Mouse (Mus musculus) midbrain, embryonic 12.5 days (tissue): ENCODE data around the gene Faim. TPM values are rescaled to one million over a fixed set of nuclear protein-coding genes. Genes with fewer than 3 reads are reported as not detected.

Experiments
- ATAC-seq: fragments of 200-750 bp; cut with Nextera tagmentation; 2 replicates; pipeline ENCODE4 v1.8.0; 2017; ENCODE audit warnings: low read depth, moderate TSS enrichment, moderate library complexity; ENCODE audit not compliant: low FRiP score
- H3K27ac ChIP-seq: fragments of 300-500 bp; sonication (generic); replicated peaks from 2 replicates; pipeline ENCODE4 v1.5.1; 2016; ENCODE audit warnings: mild to moderate bottlenecking
- H3K27me3 ChIP-seq: fragments of 300-500 bp; sonication (generic); 2 replicates; pipeline ENCODE4 v1.6.1; 2016; ENCODE audit warnings: mild to moderate bottlenecking
- H3K36me3 ChIP-seq: fragments of 300-500 bp; sonication (generic); 2 replicates; pipeline ENCODE4 v1.6.1; 2016
- H3K4me1 ChIP-seq: fragments of 300-500 bp; sonication (generic); 2 replicates; pipeline ENCODE4 v1.6.1; 2016
- H3K4me2 ChIP-seq: fragments of 300-500 bp; sonication (generic); replicated peaks from 2 replicates; pipeline ENCODE4 v1.6.1; 2016; ENCODE audit warnings: mild to moderate bottlenecking, moderate library complexity
- H3K4me3 ChIP-seq: fragments of 300-500 bp; sonication (generic); 2 replicates; pipeline ENCODE4 v1.5.1; 2016; ENCODE audit warnings: mild to moderate bottlenecking
- H3K9ac ChIP-seq: fragments of 300-500 bp; sonication (generic); replicated peaks from 2 replicates; pipeline ENCODE4 v1.6.1; 2016; ENCODE audit warnings: mild to moderate bottlenecking, moderate library complexity
- H3K9me3 ChIP-seq: fragments of 300-500 bp; sonication (generic); 2 replicates; pipeline ENCODE4 v1.6.1; 2016; ENCODE audit warnings: mild to moderate bottlenecking
- WGBS: fragments of 180-500 bp; shearing (Covaris S2); methylation state at CpG from one replicate; pipeline ENCODE4 v1.1.7; 2016; 5-methylcytosine and 5-hydroxymethylcytosine counted together
- polyA plus RNA-seq: library from polyadenylated mRNA; unstranded; fragments of >200 nt; fragmentation: Nextera tagmentation; extraction: Ambion mirVana; gene quantifications from 2 replicates; pipeline ENCODE4 v1.2.1, GENCODE M21; 2016

Faim gene
- polyA plus RNA-seq, 1 experiment from 2014 or later = 84.9 TPM

- H3K27ac ChIP-seq = no peak overlapping the region
- H3K9me3 ChIP-seq = no peaks in the 10 kb centered on the region
- H3K4me2 ChIP-seq = no peak overlapping the region
- no peak for ATAC-seq
- no peaks in the 10 kb centered on the region for H3K36me3 ChIP-seq
- no peak overlapping the region for H3K9ac ChIP-seq
- H3K27me3 ChIP-seq = peaks cover 93% of the 10 kb centered on the region
- WGBS = 5% methylated on average over 6 of the region's 6 CpGs
- H3K4me3 ChIP-seq = peak overlapping the region; percentile 9; the same call in 1 of the 2 replicates
- H3K4me1 ChIP-seq = peaks cover 34% of the 10 kb centered on the region
Observed at GRCm38 (mm10) chr9:98958628-98959027, 27.5 kb upstream of the Faim start.

DNA sequence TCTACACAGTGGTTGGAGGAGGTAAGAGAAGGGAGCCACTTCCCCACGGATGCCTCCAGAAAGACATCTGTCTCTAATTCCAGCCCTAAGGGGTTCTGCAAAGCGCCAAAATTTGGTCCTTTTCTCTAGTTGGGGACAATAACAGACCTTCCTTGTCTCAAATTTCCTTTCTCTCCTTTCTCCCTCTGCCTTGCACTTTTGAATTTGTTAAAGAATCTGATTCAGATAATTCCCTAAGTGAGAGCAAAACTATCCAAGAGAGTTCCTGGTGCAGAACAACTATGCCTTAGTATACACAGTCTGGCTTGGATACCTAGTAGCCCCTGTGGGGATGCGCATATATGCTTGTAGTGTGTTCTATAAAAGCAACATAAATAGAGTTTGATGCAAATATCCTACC, 26.3 kb upstream of the Faim start:
- no peak for ATAC-seq
- H3K4me1 ChIP-seq = peaks cover 28% of the 10 kb centered on the region
- H3K9me3 ChIP-seq = no peaks in the 10 kb centered on the region
- H3K4me2 ChIP-seq = no peak overlapping the region
- H3K9ac ChIP-seq = no peak overlapping the region
- H3K4me3 ChIP-seq = no peak overlapping the region
- no peak overlapping the region for H3K27ac ChIP-seq
- 26% methylated on average over 3 of the region's 3 CpGs for WGBS
- peaks cover 93% of the 10 kb centered on the region for H3K27me3 ChIP-seq
- no peaks in the 10 kb centered on the region for H3K36me3 ChIP-seq

DNA sequence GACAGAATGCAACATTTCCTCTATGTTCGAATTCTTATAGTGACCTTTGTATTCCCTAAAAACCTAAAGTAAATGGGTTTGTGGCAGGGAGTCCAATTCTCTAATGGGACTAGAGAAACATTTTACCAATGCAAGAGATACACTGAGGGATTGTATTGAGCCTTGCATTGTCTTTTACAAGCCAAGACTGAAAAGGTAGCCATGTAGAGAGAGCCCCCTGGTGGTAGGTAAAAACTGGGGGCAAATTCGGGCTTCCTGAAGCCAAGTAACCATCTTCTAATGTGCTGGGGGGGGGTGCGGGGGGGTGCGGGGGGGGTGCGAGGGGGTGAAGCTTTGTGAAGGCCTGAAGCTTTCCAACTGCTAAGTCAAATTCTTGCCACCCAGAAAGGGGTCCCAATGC, 25.8 kb upstream of the Faim start:
- Histone ChIP-seq H3K36me3 (no peaks in the 10 kb centered on the region), H3K4me1 (peaks cover 23% of the 10 kb centered on the region), H3K27ac (no peak overlapping the region), H3K4me3 (no peak overlapping the region), H3K9me3 (no peaks in the 10 kb centered on the region), H3K9ac (no peak overlapping the region), H3K4me2 (no peak overlapping the region), H3K27me3 (peaks cover 93% of the 10 kb centered on the region)
- no peak for ATAC-seq
- WGBS = 18% methylated on average over 5 of the region's 5 CpGs

DNA sequence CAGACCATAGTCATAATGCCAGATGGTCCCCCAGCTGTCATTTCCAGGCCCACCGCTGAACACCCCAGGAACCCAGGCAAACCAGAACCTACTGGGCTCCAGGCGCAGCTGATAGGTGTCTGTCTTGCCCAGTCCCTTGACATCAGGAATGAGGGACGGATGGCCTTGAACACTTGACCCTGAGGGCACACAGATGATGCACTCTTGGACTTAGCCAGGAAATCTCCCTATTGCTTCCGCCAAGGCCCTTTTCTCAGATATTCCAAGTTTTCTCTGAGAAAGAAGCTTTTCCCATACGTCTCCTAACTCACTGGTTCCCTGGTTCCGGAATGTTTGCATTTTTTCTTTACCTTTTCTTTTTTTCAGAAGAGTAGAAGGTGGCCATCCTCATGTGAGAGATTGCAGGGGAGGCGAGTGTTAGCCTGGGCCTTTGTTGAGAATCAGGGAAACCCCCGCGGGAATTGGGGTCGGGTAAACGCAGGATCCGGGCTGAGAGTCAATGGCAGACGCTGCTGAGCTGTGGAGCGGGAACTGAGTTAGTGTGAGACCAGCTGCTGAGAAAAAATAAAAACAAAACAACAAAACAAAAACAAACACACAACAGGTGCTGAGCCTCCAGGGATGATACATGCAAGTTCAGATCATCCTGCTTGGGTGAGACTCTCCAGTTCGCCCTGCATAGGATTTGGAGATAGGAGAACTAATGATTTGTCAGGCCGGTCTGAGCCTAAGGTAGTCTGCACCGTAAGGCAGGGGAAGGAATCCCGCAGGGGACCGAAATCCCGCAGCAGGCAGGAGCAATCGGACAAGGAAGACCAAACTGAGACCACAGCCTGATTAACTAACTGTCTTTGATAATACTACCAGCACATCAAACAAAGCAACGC, 24.3 kb upstream of the Faim start:
- peaks cover 9% of the 10 kb centered on the region for H3K4me1 ChIP-seq
- H3K4me3 ChIP-seq = no peak overlapping the region
- H3K27me3 ChIP-seq = peaks cover 91% of the 10 kb centered on the region
- no peak overlapping the region for H3K4me2 ChIP-seq
- ATAC-seq = no peak
- H3K27ac ChIP-seq = no peak overlapping the region
- no peaks in the 10 kb centered on the region for H3K9me3 ChIP-seq
- WGBS = 5% methylated on average over 22 of the region's 22 CpGs
- H3K36me3 ChIP-seq = no peaks in the 10 kb centered on the region
- no peak overlapping the region for H3K9ac ChIP-seq

DNA sequence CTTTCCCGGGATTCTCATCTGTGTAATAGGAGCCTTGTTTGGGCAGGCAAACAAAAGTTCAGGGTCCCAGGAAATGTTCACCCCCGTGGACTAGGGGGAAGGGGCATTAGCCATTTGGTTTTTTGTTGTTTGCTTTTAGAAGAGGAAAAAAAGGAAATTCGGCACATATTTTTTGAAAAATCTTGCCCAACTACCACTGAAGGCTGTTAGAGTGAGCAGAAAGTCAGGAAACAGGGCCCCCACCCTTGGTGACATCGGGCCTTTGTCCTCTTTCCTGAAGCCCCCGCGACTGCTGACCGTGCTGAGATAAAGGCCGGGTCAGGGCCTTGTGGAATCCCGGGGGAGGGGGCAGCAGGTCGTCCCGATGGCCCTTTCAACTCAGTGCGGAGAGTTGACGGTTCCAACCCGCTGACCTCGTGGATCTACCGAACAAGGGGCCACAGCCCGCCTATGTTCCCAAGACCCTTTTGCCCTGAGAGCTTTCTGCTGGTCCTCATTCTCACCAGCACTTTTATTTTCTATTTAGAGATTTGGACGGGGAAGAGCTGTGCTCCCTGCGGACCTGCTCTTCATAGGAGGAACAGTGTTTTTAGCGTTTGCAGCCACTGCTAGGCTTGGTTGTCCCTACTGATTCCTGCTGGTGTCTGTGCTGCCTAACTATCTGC, 23.6 kb upstream of the Faim start:
- Histone ChIP-seq H3K36me3 (no peaks in the 10 kb centered on the region), H3K9ac (no peak overlapping the region), H3K27ac (no peak overlapping the region), H3K4me3 (no peak overlapping the region), H3K4me2 (no peak overlapping the region), H3K27me3 (peaks cover 92% of the 10 kb centered on the region), H3K4me1 (peaks cover 4% of the 10 kb centered on the region; the same call in 1 of the 2 replicates), H3K9me3 (no peaks in the 10 kb centered on the region)
- ATAC-seq = no peak
- WGBS = 1% methylated on average over 20 of the region's 20 CpGs

DNA sequence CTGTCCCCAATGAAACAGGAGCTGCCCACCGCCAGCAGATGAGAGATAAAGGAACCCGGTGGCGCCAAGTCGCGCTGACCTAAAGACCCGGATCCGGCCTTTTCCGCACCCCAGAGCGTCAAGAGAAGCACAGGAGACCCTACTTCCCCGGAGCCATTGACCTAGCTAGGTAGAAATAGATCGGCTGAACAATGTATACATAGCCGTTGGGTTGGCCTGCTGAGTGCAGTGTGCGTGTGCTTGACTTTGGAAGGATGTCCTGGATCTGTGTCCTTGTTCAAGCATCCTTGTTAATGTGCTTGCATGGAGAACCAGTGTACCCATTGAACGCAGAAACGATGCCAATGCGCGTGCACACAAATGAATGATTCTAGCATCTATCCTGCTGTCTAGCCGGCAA, 22.5 kb upstream of the Faim start:
- no peak for ATAC-seq
- WGBS = 6% methylated on average over 18 of the region's 18 CpGs

DNA sequence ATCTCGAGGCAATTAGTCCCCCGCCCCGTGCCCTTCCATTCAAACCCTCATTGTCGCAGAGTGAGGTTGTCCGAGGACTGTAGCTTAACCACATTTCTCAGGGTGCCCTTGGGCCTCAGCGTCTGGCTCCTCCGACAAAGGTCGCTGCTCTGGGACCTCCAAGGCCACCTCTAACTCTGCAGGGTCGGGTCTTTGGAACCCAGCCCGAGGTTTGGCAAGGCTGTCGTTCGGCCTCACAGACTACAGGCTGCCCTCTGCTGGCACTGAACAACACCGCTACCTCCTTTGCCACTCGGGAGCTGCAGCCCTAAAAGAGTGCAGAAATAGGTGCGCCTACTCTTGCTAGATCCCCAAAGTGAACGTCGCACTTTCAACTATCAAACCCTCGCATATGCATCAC, 21.1 kb upstream of the Faim start:
- H3K4me3 ChIP-seq = no peak overlapping the region
- no peak overlapping the region for H3K27ac ChIP-seq
- ATAC-seq = no peak
- H3K9ac ChIP-seq = no peak overlapping the region
- peaks cover 93% of the 10 kb centered on the region for H3K27me3 ChIP-seq
- 1% methylated on average over 18 of the region's 18 CpGs for WGBS
- H3K9me3 ChIP-seq = no peaks in the 10 kb centered on the region
- peaks cover 4% of the 10 kb centered on the region; the same call in 1 of the 2 replicates for H3K4me1 ChIP-seq
- no peaks in the 10 kb centered on the region for H3K36me3 ChIP-seq
- H3K4me2 ChIP-seq = peak overlapping the region; percentile 29

More for the DNA sequence above, 22.5 kb upstream of the Faim start:
- peaks cover 94% of the 10 kb centered on the region for H3K27me3 ChIP-seq
- H3K9ac ChIP-seq = no peak overlapping the region
- H3K4me3 ChIP-seq = no peak overlapping the region
- no peaks in the 10 kb centered on the region for H3K9me3 ChIP-seq
- no peaks in the 10 kb centered on the region for H3K36me3 ChIP-seq
- peaks cover 4% of the 10 kb centered on the region; the same call in 1 of the 2 replicates for H3K4me1 ChIP-seq
- H3K27ac ChIP-seq = no peak overlapping the region
- H3K4me2 ChIP-seq = no peak overlapping the region

- ATAC-seq = peak; percentile 44; the same call in 1 of the 2 replicates
- Histone ChIP-seq H3K9me3 (peaks cover 6% of the 10 kb centered on the region), H3K4me1 (peaks cover 7% of the 10 kb centered on the region), H3K4me2 (peak overlapping the region; percentile 61), H3K9ac (peak overlapping the region; percentile 29; the same call in 1 of the 2 replicates), H3K36me3 (no peaks in the 10 kb centered on the region), H3K4me3 (peak overlapping the region; percentile 36), H3K27ac (no peak overlapping the region), H3K27me3 (peaks cover 87% of the 10 kb centered on the region)
- WGBS = under 1% methylated on average over 40 of the region's 40 CpGs
Observed at GRCm38 (mm10) chr9:98973101-98973521, 13.1 kb upstream of the Faim start.

DNA sequence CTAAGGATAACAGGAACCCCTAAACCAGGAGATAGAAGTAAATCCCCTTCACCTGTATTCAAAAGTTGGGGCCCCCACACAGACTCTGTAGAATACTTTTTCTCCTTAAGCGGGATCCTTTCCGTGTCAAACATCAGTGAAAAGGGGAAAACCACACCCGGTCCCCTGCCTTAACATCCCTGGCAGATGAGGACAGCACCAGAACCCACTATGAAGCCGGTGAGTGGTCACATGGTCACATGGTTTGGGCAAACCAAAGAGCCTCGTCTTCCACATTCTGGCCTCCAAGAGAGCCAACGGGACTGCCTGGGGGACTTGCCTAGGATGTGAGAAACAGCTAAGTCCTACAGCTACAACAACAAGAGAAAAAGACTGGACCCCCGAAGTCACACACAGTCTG, 12.6 kb upstream of the Faim start:
- peaks cover 6% of the 10 kb centered on the region for H3K9me3 ChIP-seq

GRCm38 (mm10) chr9:98974898-98975297, 11.3 kb upstream of the Faim start:
- WGBS = 26% methylated on average over 2 of the region's 2 CpGs
- H3K9ac ChIP-seq = no peak overlapping the region
- no peaks in the 10 kb centered on the region for H3K36me3 ChIP-seq
- no peak overlapping the region for H3K4me2 ChIP-seq
- no peak for ATAC-seq
- no peak overlapping the region for H3K27ac ChIP-seq
- peaks cover 6% of the 10 kb centered on the region for H3K9me3 ChIP-seq
- H3K27me3 ChIP-seq = peaks cover 81% of the 10 kb centered on the region
- H3K4me1 ChIP-seq = peaks cover 8% of the 10 kb centered on the region
- no peak overlapping the region for H3K4me3 ChIP-seq

More for the DNA sequence above, 12.6 kb upstream of the Faim start:
- no peak for ATAC-seq
- peaks cover 7% of the 10 kb centered on the region for H3K4me1 ChIP-seq
- H3K4me2 ChIP-seq = peak overlapping the region; percentile 61
- H3K27me3 ChIP-seq = peaks cover 84% of the 10 kb centered on the region
- WGBS = 6% methylated on average over 7 of the region's 7 CpGs
- no peaks in the 10 kb centered on the region for H3K36me3 ChIP-seq
- no peak overlapping the region for H3K27ac ChIP-seq
- H3K9ac ChIP-seq = no peak overlapping the region
- H3K4me3 ChIP-seq = peak overlapping the region; percentile 36

GRCm38 (mm10) chr9:98976081-98976480, 10.1 kb upstream of the Faim start:
- Histone ChIP-seq H3K9ac (no peak overlapping the region), H3K4me2 (no peak overlapping the region), H3K36me3 (no peaks in the 10 kb centered on the region), H3K27ac (no peak overlapping the region), H3K27me3 (peaks cover 70% of the 10 kb centered on the region), H3K4me3 (no peak overlapping the region), H3K4me1 (peaks cover 10% of the 10 kb centered on the region), H3K9me3 (no peaks in the 10 kb centered on the region)
- 93% methylated on average over 1 of the region's 1 CpGs for WGBS
- ATAC-seq = no peak

DNA sequence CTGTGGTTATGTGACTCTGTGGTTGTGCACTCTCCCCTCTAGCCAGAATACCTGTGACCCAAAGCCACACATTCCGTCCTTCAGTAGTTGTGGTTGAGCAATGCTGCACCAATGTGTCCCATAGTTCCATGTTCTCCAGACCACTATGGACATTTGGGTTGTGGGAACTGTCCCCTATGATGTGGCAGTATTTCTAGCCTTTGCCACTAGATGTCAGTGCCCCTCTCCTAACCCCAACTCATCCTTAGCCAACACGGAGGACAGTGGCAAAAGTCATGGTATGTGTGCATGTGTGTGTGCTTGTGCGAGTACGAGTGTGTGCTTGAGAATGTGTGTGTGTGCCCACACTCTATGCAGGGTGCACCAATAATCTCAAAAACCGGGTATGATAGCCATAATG, 9.7 kb upstream of the Faim start:
- Histone ChIP-seq H3K27me3 (peaks cover 66% of the 10 kb centered on the region), H3K9ac (no peak overlapping the region), H3K4me3 (no peak overlapping the region)

More for the DNA sequence above, 9.7 kb upstream of the Faim start:
- no peak overlapping the region for H3K4me2 ChIP-seq
- WGBS = 45% methylated on average over 5 of the region's 5 CpGs
- H3K4me1 ChIP-seq = peaks cover 10% of the 10 kb centered on the region
- no peaks in the 10 kb centered on the region for H3K36me3 ChIP-seq
- H3K27ac ChIP-seq = no peak overlapping the region
- no peak for ATAC-seq
- no peaks in the 10 kb centered on the region for H3K9me3 ChIP-seq
